Mouse (Mus musculus) cortical plate, adult 2 months (tissue): ENCODE results near the gene Hist1h2bf. TPM values are rescaled to one million over a fixed set of nuclear protein-coding genes. Genes with fewer than 3 reads are reported as not detected.
"Not testable (repeated sequence)": the region's sequence is repeated elsewhere in the genome, so short reads cannot be mapped to it uniquely, and the experiment has no call there.

Source experiments
- H3K27ac ChIP-seq: fragments of 200-500 bp; 2 replicates; pipeline ENCODE4 v1.5.1; 2012; ENCODE audit warnings: low read length, control low read depth, inconsistent platforms; ENCODE audit not compliant: insufficient read depth
- H3K4me1 ChIP-seq: fragments of 200-500 bp; 2 replicates; pipeline ENCODE4 v1.6.1; 2011; ENCODE audit warnings: low read length; ENCODE audit not compliant: control insufficient read depth, insufficient read depth
- H3K4me3 ChIP-seq: fragments of 200-500 bp; 2 replicates; pipeline ENCODE4 v1.5.1; 2011; ENCODE audit warnings: mild to moderate bottlenecking, low read length, control low read depth; ENCODE audit not compliant: insufficient read depth
- CTCF ChIP-seq: fragments of 200-500 bp; IDR thresholded peaks from 2 replicates; pipeline ENCODE4 v1.5.1; 2011; ENCODE audit warnings: mild to moderate bottlenecking, control low read depth, low read length; ENCODE audit not compliant: insufficient read depth; ENCODE audit errors: extremely low read depth
- POLR2A ChIP-seq: fragments of 200-500 bp; IDR thresholded peaks from 2 replicates; pipeline ENCODE4 v1.6.1; 2011; ENCODE audit warnings: mild to moderate bottlenecking, low read length, control low read depth; ENCODE audit not compliant: insufficient read depth; ENCODE audit errors: extremely low read depth
- polyA plus RNA-seq: library from polyadenylated mRNA; depleted of rRNA; stranded (reverse); fragments of >200 nt; gene quantifications from 2 replicates; pipeline ENCODE4 v1.2.3, GENCODE M21; 2012

Gene Hist1h2bf
- polyA plus RNA-seq, 1 experiment = 0.67 TPM

DNA sequence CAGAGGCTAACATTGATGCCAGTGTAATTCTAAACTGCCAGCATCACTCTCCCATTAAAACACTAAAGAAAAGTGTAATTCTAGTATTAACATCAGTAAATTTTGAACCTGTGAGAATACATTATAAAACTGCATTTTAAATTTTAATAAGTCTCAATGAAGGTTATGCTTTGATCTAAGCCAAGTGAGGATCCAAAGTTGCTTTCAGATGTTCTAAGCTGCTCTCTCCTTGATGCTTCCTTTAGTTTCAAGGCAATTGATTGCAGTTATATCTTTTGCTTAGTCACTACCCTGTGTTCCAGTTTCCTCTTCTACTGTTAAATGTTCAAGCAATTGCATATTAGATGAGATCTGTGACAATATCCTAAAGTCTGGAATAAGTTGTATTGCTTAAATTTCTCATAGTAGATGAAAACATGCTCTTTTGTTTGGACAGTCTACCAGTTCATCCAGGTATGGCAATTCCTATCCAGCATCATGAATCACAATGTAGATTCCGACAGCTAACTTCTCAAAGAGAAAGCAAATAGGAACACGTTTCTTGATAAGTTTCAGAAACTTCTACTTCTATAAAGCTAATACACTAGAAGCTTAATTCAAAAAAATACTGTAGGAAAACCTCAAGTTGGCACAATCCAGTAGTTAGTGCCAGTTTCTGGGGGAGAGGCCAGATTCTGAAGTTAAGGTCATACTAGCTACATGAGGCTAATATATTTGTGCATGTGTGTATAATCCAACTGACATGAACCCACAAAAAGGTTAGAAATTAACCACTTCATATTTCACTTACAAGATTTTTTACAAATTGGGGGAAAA, 1.6 kb downstream of the Hist1h2bf start:
- peak overlapping the region; percentile 69; the same call in 1 of the 2 replicates for H3K4me3 ChIP-seq
- no peak for TF ChIP-seq CTCF
- no peak for TF ChIP-seq POLR2A
- H3K27ac ChIP-seq = no peak overlapping the region
- H3K4me1 ChIP-seq = peaks cover 2% of the 10 kb centered on the region; the same call in 1 of the 2 replicates

DNA sequence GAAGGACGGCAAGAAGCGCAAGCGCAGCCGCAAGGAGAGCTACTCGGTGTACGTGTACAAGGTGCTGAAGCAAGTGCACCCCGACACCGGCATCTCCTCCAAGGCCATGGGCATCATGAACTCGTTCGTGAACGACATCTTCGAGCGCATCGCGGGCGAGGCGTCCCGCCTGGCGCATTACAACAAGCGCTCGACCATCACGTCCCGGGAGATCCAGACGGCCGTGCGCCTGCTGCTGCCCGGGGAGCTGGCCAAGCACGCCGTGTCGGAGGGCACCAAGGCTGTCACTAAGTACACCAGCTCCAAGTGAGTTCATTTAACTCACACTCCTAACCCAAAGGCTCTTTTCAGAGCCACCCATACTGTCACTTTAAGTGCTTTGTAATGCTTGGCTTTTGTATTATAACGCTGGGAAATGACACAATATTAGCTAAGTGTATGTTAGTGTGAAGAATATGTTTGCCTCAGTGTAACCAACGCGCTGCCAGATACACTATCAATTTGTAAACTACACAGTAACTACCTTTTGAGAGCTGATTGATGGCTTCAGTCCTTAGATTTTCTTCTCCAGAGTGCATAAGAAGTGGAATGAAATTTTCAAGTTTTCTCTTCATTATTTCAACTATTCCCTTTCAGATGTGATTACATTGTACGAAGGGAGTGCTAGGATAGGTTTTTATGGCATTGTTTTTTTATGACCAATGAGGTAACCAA, 2.3 kb downstream of the Hist1h2bf start:
- not testable (repeated sequence) for H3K4me1 ChIP-seq
- peak overlapping the region; percentile 69 for H3K4me3 ChIP-seq
- H3K27ac ChIP-seq = peak overlapping the region; percentile 96

GRCm38 (mm10) chr13:23571022-23571503, 2.9 kb downstream of the Hist1h2bf start, which contains the start of the genes Hist1h2ae and Hist1h2bg:
TSS of gene Hist1h2ae (minus strand) at chr13:23571220.
TSS of gene Hist1h2bg (plus strand) at chr13:23571396.
- peak; percentile 75 for TF ChIP-seq POLR2A
- TF ChIP-seq CTCF = no peak
- peaks cover 2% of the 10 kb centered on the region; the same call in 1 of the 2 replicates for H3K4me1 ChIP-seq
- peak within 1 kb of the TSS; percentile 69 for H3K4me3 ChIP-seq
- peak within 1 kb of the TSS; percentile 99 for H3K27ac ChIP-seq

GRCm38 (mm10) chr13:23570261-23571021, 3.6 kb downstream of the Hist1h2bf start:
- H3K4me3 ChIP-seq = peak overlapping the region; percentile 69
- not testable (repeated sequence) for H3K4me1 ChIP-seq
- peak overlapping the region; percentile 99 for H3K27ac ChIP-seq

GRCm38 (mm10) chr13:23564482-23564881, 9.5 kb downstream of the Hist1h2bf start:
- no peak overlapping the region for H3K4me3 ChIP-seq
- H3K27ac ChIP-seq = no peak overlapping the region

GRCm38 (mm10) chr13:23562699-23563462, 11.1 kb downstream of the Hist1h2bf start:
- TF ChIP-seq POLR2A = no peak
- TF ChIP-seq CTCF = no peak
- peak overlapping the region; percentile 7 for H3K4me3 ChIP-seq
- H3K4me1 ChIP-seq = no peaks in the 10 kb centered on the region
- peak overlapping the region; percentile 85 for H3K27ac ChIP-seq

More at GRCm38 (mm10) chr13:23564482-23564881, 9.5 kb downstream of the Hist1h2bf start:
- TF ChIP-seq CTCF = no peak
- TF ChIP-seq POLR2A = no peak
- no peaks in the 10 kb centered on the region for H3K4me1 ChIP-seq

- peak; percentile 99 for TF ChIP-seq POLR2A
- not testable (repeated sequence) for H3K4me1 ChIP-seq
- H3K27ac ChIP-seq = peak within 1 kb of the TSS; percentile 85
- peak within 1 kb of the TSS; percentile 7 for H3K4me3 ChIP-seq
Observed at GRCm38 (mm10) chr13:23561883-23562659, 11.9 kb downstream of the Hist1h2bf start, which contains the start of gene Hist1h3e. TSS of gene Hist1h3e (minus strand) at chr13:23562369.

- H3K4me1 ChIP-seq = not testable (repeated sequence)
- H3K27ac ChIP-seq = 0 out of 2 replicates have a peak overlapping the region, but pooled peaks have one; percentile 26
- peak overlapping the region; percentile 7 for H3K4me3 ChIP-seq
Observed at GRCm38 (mm10) chr13:23561531-23561882, 12.5 kb downstream of the Hist1h2bf start.

DNA sequence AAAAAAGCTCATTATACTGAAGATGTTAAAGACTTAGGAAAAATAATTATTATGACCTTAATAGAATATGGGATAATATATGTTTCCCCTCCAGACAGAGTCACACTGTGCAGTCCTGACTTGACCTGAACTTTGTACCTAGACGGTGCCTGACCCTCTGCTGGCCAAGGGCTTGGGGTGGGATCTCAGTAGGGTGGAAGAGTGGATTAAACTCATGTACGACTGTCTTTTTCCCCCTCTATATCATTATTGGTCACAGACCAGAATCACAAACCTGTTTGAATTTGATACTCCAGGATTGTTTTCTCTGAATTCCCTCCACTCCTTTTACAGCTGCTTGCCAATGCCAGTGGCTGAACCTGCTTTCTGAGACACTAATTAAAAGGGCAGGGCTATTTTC, 13.3 kb downstream of the Hist1h2bf start:
- not testable (repeated sequence) for H3K4me3 ChIP-seq, H3K27ac ChIP-seq, H3K4me1 ChIP-seq
